Mouse (Mus musculus) left cerebral cortex, postnatal 14 days (tissue): ENCODE results near the gene Wbp1. TPM values are rescaled to one million over a fixed set of nuclear protein-coding genes. Genes with fewer than 3 reads are reported as not detected.
"Not testable (repeated sequence)": the region's sequence is repeated elsewhere in the genome, so short reads cannot be mapped to it uniquely, and the experiment has no call there.

Experiments used
- DNase-seq, 2 experiments: peaks; one replicate each; pipeline ENCODE4 v3.0.0; 2021 to 2022; ENCODE audit warnings: low spot score in 2 of 2, mixed read lengths in 1 of 2
- intact Hi-C: fragments of 180-260 bp; cut with DNase I; formaldehyde crosslinking; loops from one replicate; pipeline ENCODE4 v1.15.1; 2025
- long read RNA-seq, 2 experiments: library from polyadenylated mRNA; stranded (forward); transcript quantifications; one replicate each; pipeline ENCODE4 v2.0.0; 2021
- total RNA-seq, 2 experiments: library from RNA; stranded (reverse); gene quantifications; 2 replicates each; pipeline ENCODE4 v1.2.3; 2021

Gene Wbp1
- 10 to 100 TPM; 44.2 to 53.8 TPM for total RNA-seq
- long read RNA-seq, experiment 1, transcript Wbp1-207 (5 exons, 981 nt) = minor isoform, 6 of 38 reads
- long read RNA-seq, experiment 1, transcript Wbp1-201 (5 exons, 1,419 nt) = major isoform, 12 of 38 reads
- long read RNA-seq, experiment 1, partial matches to known transcripts = 5 of 38 reads
- long read RNA-seq, experiment 1, other reads (novel, unspliced or antisense) = 15 of 38 reads
- long read RNA-seq, experiment 2, transcript Wbp1-207 (5 exons, 981 nt) = minor isoform, 6 of 47 reads
- long read RNA-seq, experiment 2, transcript Wbp1-201 (5 exons, 1,419 nt) = major isoform, 20 of 47 reads
- long read RNA-seq, experiment 2, partial matches to known transcripts = 3 of 47 reads
- long read RNA-seq, experiment 2, other reads (novel, unspliced or antisense) = 15 of 47 reads

DNA sequence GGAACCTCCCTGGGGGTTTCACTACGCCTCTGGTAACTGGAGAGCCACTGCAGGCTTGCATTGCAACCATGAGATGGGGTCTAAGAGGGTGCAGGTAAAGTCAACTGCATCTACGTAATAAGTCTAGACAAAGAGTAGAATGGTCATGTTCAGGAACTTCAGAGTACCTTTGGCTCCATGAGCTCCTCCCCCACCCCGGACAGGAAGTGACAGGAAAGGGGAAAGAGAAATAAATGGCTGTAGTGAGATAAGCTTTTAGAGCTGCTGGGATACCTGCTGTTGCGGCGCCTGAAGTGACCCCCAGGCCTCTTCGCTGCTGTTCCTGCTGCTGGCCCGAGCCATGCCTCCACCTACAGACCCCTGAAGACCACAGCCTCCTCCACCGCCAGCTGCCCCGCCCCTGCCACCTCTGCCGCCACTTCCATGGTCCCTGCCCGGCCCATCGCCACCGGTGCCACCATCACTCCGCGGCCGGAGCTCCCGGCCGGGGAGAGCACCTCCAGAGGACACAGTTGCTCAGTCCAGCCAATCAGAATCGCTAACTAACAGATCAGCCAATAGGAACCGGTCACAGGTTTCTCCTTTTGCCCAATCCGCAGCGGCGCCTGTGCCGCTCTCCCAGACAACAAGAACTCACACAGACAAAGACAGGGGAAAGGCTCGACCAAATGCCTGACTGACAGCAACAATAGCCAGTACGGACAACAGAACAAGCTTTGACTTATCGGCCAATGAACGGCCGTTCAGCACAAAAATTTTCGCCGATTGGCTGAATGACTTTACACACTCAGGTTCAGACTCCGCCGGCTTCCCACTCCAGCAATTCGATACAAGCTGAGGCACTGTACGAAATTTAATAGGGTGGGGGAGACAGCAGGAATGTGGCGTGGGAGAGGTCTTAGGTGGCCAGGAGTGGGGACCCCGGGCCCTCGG lies at the start of gene Wbp1:
Wbp1 (minus strand) TSS at position 630 of the 933 bp plus-strand sequence.
- DNase-seq = peak; percentile 96 to 99
- intact Hi-C loops = no loop called here

- DNase-seq = peak; percentile 36 to 80
- intact Hi-C loops = no loop called here
Measured at GRCm38 (mm10) chr6:83171063-83171462, 49.7 kb upstream of the Wbp1 start.

- intact Hi-C loops = no loop called here
Measured at GRCm38 (mm10) chr6:83169872-83170271, 48.5 kb upstream of the Wbp1 start.

GRCm38 (mm10) chr6:83166243-83166630 lies 44.9 kb upstream of the Wbp1 start:
- intact Hi-C loops = no loop called here
- DNase-seq = no peak

More at GRCm38 (mm10) chr6:83169872-83170271, 48.5 kb upstream of the Wbp1 start:
- DNase-seq = no peak

DNA sequence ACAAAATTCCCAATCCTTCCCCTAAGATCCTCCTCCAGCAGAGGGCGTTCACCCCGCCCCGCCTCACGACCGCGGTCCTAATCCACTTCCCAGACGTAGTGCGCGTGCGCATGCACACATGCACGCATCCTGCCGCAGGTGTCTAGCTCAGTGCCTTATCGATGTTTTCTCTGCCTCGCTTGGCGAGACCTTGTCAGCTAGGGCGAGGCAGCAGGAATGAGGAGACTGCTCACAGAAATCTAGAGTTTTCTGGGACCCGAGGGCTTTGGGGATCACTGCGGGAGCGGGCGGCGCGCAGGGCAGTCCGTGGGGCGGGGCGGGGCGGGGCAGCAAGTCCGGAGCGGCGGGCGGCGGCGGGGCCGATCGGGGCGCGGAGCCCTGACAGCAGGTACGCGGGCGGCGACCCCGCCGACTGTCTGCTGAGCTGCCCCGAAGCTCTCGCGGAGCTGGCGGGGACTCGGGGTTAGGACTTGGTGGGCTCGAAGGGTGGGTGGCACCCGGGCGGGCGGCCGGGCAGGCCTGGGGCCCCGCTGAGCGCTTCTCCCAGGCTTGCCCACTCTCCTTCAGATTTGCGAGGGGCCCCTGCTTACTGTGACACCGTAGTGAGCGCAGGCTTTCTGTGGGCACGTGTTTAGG lies 44.4 kb upstream of the Wbp1 start, which contains the start of gene Dctn1:
Dctn1 (plus strand) TSS at position 314 of the 636 bp plus-strand sequence.
- peak; percentile 94 for DNase-seq
- intact Hi-C loops = no loop called here

GRCm38 (mm10) chr6:83165026-83165606 lies 43.8 kb upstream of the Wbp1 start:
- DNase-seq = no peak
- intact Hi-C loops = no loop called here

DNA sequence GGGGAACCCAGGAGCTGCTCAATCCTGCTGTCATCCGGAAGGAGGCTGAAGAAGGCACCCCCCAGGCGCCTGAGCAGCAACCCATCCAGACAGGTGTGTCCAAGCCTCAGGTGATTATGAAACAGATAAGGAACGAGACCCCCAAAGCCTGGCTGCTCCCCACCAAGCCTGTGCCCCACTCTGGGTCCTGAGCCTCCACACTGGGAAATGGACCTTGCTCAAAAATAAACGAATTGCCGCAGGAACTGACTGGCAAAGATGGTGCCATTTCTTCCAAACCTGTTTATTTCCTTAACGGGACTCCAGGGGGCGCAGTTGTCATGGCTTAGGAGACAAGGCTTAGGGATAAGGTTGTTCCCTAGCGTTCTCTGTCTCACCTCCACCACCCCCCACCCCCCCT lies 41.3 kb upstream of the Wbp1 start:
- DNase-seq = peak in 1 of 2 experiments; percentile 67
- intact Hi-C loops = loop anchor here (5.0 kb wide), 1 partner anchor 165 kb away; no protein-coding TSS in a partner anchor

- no peak for DNase-seq
- intact Hi-C loops = loop anchor here (5.0 kb wide), 1 partner anchor 165 kb away; no protein-coding TSS in a partner anchor
Measured at GRCm38 (mm10) chr6:83161921-83162641, 40.7 kb upstream of the Wbp1 start.

DNA sequence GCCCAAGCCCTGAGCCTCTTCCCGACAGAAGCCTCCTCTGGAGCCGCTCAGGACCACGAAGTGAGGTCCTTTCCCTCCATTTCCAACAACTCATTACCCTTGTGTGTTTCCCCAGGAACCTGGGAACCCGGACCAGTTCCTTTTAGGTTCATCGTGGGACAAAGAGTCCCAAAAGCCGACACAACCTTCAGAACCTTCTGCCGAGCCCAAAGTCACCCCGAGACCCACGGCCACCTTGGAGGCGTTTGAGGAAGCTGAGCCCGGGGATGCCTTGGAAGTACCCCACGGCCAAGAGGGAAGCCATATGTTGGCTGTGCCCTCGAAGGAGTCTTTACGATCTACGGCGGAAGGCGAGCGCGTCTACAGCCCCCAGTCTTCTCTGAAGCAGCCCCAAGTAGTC lies 40.1 kb upstream of the Wbp1 start:
- intact Hi-C loops = loop anchor here (5.0 kb wide), 1 partner anchor 164 kb away; no protein-coding TSS in a partner anchor

GRCm38 (mm10) chr6:83159456-83159855 lies 38.1 kb upstream of the Wbp1 start:
- intact Hi-C loops = loop anchor here (5.0 kb wide), 1 partner anchor 42 kb away; the partner anchor contains the start of gene Mogs
- DNase-seq = not testable (repeated sequence)

More for the DNA sequence above, 40.1 kb upstream of the Wbp1 start:
- DNase-seq = no peak

- intact Hi-C loops = loop anchor here (5.0 kb wide), 1 partner anchor 39 kb away; the partner anchor contains the start of gene Mogs
- peak; percentile 78 to 82 for DNase-seq
Measured at GRCm38 (mm10) chr6:83156259-83156684, 34.9 kb upstream of the Wbp1 start, which contains the start of the genes Wdr54 and 1700003E16Rik. TSS of gene Wdr54 (minus strand) at chr6:83156397. TSS of gene 1700003E16Rik (plus strand) at chr6:83156404.

- peak in 1 of 2 experiments; percentile 47 for DNase-seq
- intact Hi-C loops = loop anchor here (5.0 kb wide), 1 partner anchor 38 kb away; the partner anchor contains the start of gene Mogs
Measured at GRCm38 (mm10) chr6:83155552-83156238, 34.3 kb upstream of the Wbp1 start.

DNA sequence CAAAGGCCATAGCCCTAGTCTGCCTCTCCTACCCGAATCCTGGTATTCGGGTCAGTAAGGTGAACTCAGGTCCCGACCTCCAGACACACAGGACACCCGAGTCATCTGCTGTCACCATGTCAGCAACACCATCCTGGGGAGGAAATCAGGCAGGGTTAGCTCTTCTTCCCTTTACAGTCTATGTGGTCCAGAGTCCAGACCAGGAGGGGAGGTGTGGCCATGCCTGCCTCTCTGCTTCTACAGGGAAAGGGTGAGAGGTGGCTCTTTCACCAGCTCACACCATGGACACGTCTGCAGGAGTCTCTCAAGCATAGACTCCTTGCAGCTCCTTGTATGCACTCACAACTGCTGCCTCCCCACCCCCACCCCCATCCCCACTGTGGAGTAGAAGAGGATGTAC lies 32.1 kb upstream of the Wbp1 start:
- intact Hi-C loops = no loop called here
- DNase-seq = no peak

- intact Hi-C loops = no loop called here
- DNase-seq = peak in 1 of 2 experiments; percentile 3
Measured at GRCm38 (mm10) chr6:83153038-83153437, 31.7 kb upstream of the Wbp1 start.

- peak in 1 of 2 experiments; percentile 2 for DNase-seq
- intact Hi-C loops = no loop called here
Measured at GRCm38 (mm10) chr6:83151721-83152120, 30.4 kb upstream of the Wbp1 start.

- intact Hi-C loops = no loop called here
- no peak for DNase-seq
Measured at GRCm38 (mm10) chr6:83147280-83147679, 25.9 kb upstream of the Wbp1 start.

GRCm38 (mm10) chr6:83145805-83146204 lies 24.4 kb upstream of the Wbp1 start:
- intact Hi-C loops = no loop called here
- DNase-seq = no peak
